Mouse (Mus musculus) telencephalon, adult 2 months (tissue): ENCODE measurements around the gene Zfp575.

Source experiments
- DNase-seq: peaks from one replicate; pipeline ENCODE4 v3.0.0-alpha.2; 2011; ENCODE audit warnings: low read depth, low spot score

The Zfp575 gene

DNA sequence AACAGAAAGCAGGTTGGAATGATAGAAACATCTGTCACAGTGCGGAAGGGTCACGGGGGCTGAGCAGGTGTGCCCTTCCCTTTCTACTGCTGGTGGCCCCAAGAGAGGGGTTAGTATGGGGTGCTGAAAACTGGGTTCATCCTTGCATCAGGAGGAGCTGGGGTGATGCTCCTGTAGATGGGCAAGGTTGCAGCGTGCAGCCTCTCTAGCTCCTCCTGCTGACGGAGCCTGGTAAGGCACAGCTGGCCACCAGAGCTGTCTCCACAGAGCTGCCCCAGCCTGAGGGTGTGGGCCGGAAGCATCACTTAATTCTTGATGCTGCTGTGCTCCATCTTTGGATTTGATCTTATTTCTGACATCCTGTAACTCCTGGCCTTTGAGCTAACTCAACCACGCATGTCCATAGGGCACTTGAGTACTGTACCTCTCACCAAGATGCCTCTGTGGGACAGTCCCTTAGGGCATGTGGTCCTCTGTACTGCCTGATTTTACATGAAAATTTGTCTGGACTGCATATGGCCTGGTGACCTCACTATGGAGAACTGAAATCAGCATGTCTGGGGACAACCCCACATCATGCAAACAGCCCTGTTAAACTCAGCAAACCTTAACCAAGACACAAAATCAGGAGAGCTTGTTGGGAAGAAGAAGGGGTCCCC lies 22.7 kb downstream of the Zfp575 start:
- DNase-seq, result no peak

GRCm38 (mm10) chr7:24563837-24564206 lies 23.6 kb downstream of the Zfp575 start:
- no peak for DNase-seq

DNA sequence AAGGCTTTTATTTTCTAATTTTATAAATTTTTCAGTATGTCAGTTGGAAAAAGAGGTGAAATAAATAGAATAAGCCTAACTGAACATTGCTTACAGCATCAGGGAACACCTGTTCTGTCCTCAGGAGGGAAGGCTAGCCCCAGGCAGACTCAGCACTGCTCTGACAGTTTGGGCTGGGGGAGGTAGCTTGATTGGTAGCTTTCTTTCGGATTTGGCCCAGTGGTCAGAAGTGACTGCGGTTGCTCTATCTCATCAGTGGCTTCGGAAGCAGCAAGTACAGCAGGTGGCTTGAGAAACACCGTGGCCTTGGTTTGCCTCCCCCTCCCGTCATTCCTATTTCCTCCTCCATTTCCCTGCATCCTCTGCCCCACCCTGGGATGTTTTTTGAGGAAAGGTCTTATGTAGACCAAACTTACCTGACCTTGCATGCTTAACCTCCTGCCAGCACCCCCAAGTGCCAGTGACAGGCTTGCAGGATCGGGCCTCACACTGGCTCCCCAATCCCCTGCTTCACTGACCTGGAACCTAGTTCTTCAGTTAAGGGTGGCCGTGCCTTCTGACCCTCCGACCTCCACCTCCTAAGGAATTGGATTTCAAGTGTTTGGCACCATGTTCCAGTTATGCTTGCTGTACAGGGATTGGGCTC lies 24.1 kb downstream of the Zfp575 start:
- no peak for DNase-seq

DNA sequence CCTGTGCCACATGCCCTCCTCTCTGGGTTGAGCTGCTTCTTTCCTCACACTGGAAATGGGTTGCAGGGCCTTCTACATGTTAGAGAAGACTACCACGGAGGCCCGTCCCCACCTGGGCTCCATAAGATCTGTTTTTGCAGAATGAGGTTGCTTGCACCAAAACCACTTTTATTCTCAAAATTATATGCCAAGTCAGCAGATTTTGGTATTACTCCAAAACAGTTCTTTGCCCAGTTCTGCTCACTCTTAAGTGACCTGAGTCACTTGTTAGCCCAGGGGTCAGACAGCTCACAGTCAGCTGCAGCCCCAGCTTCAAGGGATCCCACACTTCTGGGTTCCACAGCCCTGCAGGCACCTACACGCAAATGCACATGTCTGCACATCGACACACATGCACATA lies 26.0 kb downstream of the Zfp575 start:
- DNase-seq, result no peak

DNA sequence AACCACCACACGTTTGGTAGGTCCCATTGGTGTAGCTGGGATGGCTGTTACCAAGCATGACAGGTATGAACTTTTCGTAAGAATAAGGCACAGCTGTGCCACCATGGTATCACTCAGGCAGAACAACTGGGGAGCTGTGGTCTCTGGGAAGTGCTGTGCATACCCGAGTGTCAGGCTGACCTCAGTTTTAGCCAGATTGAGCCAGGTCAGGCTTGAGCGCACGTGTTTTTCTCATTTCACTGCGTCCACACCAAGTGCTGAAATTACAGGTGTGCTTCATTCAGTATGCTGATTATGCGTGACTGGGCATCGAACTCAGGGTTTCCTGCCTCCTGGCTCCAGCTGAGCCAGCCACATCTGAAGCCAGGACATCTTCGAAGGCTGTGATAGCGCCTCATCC lies 31.7 kb downstream of the Zfp575 start:
- no peak for DNase-seq

DNA sequence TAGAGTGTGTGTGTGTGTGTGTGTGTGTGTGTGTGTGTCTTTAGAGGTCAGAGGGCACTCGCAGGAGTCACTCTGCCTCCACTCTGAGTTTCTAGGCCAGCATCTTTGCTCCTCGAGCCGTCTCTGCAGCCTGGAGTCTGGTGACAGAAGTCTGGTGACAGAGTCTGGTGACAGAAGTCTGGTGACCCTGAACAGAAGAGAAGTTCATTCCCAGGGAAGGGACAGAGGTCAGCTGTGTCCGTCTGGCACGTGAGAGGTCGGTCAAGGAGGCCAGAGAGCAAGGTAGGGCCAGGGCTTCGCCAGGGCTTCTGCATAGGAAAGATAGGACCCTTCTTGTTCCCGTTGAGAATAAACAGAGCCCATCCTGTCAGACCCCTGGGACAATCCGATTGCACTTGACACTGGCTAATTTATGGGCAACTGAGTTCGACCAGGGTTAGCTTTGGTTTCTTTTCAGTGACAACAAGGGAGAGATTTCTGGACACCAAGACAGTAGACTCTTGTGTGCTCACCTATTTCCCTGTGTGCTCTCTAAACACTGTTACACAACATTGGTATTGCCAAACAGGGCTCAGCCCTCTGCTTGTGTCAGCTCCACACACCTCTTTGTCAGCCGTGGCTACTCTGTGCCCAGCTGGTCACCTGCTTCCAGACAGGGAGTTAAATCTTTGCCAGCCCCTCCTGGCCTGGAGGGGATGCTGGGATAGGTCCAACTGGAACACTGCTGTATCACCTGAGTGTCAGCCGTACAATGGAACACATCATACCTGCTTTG lies 35.3 kb downstream of the Zfp575 start:
- no peak for DNase-seq

DNA sequence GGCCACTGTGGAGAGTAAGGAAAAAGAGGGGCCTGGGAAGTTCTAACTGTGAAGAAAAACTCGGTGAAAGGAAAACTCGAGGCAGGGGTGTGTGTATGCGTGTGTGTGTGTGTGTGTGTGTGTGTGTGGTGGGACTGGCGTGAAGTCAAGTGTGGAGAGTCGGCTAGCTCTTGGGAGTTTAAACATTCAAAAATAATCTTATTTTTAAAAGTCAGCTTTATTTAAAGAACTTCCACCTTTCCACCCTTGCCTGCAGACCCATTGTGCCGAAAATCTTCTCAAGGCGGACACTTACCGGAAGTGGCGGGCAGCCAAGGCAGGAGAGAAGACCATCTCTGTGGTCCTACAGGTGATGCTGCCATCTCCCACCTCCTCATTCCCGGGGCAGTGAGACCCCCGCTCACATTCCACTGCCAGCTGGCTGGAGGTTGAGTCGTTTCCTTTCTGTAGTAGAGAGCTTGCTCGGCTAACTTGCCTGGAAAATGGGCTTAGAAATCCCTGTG lies 39.9 kb downstream of the Zfp575 start:
- DNase-seq, result no peak

- DNase-seq, result peak; percentile 99
Observed at GRCm38 (mm10) chr7:24546634-24547389, 40.6 kb downstream of the Zfp575 start.

DNA sequence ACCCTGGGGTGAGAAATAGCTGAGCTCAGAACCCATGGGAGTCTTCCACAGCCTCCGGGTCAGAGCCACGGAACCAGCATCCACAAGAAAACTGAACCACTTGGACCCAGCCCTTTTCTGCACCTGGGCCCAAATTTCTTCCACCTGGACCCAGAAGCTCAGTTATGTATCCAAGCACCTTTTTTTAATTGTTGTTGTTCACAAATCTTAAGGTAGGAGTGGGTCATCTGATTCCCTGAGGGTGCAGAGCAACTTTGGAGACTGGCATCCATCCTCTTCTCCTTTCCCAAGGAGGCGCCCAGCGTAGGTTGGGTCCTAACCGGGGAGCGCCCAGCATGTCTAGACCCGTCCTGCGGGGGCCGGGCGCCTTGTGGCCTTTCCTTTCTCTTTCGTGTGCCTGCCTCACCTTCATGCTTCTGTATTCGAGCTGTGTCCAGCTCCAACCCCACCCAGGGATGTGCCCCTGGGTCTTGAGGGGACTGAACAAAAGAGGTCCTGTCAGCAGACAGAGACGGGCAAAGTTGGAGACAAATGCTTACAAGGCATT lies 41.3 kb downstream of the Zfp575 start, which contains the start of the genes Pinlyp and Xrcc1:
TSS of gene Pinlyp (minus strand) at position 51 of the 547 bp plus-strand sequence.
TSS of gene Xrcc1 (plus strand) at position 222 of the 547 bp plus-strand sequence.
- no peak for DNase-seq

- no peak for DNase-seq
Observed at GRCm38 (mm10) chr7:24544506-24544905, 42.9 kb downstream of the Zfp575 start.

DNA sequence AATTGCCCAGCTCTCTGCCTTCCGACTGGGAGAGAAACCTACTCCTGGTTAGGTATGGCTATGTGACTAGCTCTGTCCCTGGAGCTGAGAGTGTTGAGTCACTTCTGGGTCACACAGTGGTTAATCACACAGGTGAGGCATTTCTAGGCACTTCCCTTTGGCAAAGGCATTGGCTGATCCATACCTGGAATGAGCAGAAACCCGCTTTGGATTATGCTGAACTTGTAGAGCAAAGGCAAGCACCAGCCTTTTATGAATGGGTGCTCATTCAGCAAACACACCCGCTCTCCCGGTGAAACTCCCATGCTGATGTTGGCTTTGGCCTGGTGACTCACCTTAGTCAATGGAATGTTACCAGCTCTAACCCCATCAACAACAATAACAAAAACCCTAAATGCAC lies 47.8 kb downstream of the Zfp575 start:
- DNase-seq, result no peak

DNA sequence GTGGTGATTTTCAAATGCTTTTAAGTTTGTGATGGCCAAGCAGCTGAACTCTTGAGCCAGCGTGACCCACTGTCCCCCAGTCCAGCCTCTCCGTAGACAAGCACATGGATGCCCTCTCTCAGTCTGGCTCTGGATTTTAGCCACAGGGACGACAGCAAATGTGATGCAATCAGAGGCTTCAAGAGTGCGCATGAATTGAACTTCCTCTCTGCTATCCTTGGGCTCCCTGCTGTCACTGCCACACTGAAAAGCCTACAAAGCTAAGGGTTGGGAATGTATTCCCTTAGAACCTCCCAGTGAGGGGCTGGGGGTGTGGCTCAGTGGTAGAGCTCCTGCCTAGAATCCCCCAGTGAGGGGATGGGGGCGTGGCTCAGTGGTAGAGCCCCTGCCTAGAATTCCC lies 48.7 kb downstream of the Zfp575 start:
- no peak for DNase-seq

- DNase-seq, result no peak
Observed at GRCm38 (mm10) chr7:24538154-24538553, 49.3 kb downstream of the Zfp575 start.

GRCm38 (mm10) chr7:24537591-24537990 lies 49.9 kb downstream of the Zfp575 start:
- no peak for DNase-seq

GRCm38 (mm10) chr7:24537081-24537480 lies 50.4 kb downstream of the Zfp575 start:
- no peak for DNase-seq

GRCm38 (mm10) chr7:24534301-24534700 lies 53.1 kb downstream of the Zfp575 start:
- no peak for DNase-seq
